Mouse (Mus musculus) liver, adult 2 months (tissue): ENCODE data around the gene Slfn8.
"Not testable (repeated sequence)": the region's sequence is repeated elsewhere in the genome, so short reads cannot be mapped to it uniquely, and the experiment has no call there.

ENCODE experiments used
- CTCF ChIP-seq: fragments of 200-500 bp; IDR thresholded peaks from 2 replicates; pipeline ENCODE4 v1.5.1; 2011; ENCODE audit warnings: low read depth, low read length, control low read depth
- POLR2A ChIP-seq: fragments of 200-500 bp; IDR thresholded peaks from 2 replicates; pipeline ENCODE4 v1.6.1; 2011; ENCODE audit warnings: low read length, control low read depth; ENCODE audit not compliant: insufficient read depth; ENCODE audit errors: extremely low read depth

DNA sequence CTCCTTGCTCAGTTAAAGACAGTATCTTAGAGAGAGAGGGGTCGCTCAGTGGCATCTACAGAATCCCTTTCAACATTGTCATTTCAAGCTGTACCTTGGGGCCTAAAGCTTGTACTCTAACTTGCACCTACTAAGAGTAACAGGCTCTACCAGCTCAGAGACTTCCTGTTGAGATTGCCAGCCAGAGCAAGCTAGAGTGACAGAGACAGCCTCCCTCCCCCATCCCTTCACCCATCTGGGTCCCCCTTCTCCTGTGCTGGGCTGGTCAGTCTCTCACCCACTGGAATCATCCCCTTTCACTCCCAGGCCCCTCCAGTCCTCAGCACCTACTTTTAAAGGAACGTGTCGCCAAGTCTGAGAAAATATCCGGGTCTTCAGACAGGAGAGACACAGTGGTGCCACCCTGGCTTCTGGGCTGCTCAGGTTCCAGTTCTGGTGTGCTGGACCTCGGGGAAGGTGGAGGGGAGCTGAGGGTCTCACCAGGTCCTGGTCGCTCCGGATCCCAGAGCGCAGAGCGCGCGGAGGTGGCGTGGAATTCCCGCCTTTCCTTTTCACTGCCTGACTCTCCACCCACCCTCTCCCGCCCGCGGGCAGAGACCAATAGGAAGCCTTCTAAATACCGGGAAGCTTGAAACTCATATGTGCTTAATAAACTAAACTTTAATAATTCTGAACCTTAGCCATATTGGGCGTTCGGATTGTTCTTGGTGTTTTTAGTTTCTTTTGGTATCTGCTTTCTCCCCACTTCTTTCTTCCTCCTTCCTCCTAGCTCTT lies 29.8 kb downstream of the Slfn8 start:
- not testable (repeated sequence) for TF ChIP-seq CTCF, POLR2A
